Mouse (Mus musculus) liver, postnatal 0 days (tissue): ENCODE data around the gene Trmt10c.

Experiments
- CTCF ChIP-seq: sonication (generic); IDR thresholded peaks from 2 replicates; pipeline ENCODE4 v1.5.1; 2016; ENCODE audit warnings: antibody characterized with exemption, low read depth
- EP300 ChIP-seq: IDR thresholded peaks from 2 replicates; pipeline ENCODE4 v1.6.1; 2016; ENCODE audit warnings: antibody characterized with exemption, low read depth, mild to moderate bottlenecking

DNA sequence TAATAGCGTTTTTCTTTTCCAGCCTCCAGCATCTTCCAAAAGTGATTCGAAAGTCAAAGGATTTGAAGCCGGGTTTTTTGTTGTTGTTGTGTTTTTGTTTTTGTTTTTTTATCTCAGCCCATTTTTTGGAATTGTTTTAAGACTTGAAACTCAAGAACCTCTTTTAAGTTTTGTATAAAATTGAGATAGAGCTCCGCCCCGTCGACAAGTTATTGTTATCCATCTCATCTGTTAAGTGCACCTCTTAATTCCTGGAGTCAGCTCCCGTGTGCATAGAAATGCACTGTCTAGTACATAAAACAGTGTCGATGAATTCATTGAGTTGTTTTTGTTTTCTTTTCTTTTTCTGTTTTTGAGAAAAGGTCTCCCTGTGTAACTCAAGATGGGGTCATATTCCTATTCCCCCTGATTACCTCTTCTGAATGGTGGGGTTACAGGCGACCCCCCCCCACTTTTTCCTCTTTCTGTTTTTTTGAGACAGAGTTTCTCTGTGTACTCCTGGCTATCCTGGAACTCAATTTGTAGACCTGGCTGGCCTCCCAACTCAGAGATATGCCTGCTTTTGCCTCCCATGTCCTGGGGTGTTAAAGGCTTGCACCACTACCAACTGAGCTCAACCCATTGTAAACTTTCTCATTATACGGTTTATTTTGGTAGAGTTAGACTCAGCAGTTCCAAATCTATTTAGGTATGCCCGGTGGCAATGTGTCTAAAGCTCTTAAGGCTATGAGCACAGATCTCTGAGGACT, 38.7 kb upstream of the Trmt10c start:
- TF ChIP-seq CTCF = no peak
- TF ChIP-seq EP300 = 0 out of 2 replicates have a peak, but pooled peaks have one; percentile 19
